Comparison of ENCODE assay signal across 10 mouse cellular contexts in the genomic region with DNA sequence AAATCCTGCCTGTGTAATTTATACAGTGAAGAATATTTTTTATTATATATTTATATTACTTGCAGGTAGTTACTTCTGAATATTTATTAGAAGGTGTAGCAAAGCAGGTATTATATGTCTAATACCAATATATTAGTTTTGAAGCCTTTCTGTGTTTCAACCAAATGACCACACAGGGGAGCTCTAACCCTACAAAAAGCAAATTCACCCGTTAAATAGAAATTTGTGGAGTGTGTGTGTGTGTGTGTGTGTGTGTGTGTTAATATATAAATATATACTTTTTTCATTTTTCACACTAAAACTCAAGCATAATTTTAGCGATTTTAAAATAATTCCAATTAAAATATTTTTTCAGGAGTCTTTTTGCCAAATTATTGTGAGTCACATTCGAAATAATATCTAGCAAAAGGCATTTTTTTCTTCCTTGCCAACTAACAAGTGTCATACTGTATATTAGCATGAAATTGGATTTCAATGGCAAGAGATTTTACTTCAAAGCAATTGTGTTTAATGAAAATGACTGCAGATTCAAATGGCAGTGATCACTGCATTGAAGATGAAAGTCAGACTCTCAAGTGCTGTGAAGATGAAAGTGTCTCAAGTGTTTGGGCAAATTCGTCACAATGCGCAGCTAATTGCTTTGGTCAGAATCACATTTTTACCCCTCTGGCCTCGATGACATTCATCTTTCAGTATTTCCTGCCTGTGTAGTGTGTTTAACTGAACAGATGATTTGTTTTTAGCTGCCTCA.
DNase-seq lines count a peak whose midpoint lies in the region; ATAC-seq and TF ChIP-seq lines count a peak whose summit lies in the region.
"Had no signal": no experiment of that assay in that cellular context is flagged by ENCODE, and none has a peak within 500 bp of the region (broad histone marks: within the 10 kb centered on the region; RNA-seq: fewer than 3 reads in every experiment).

No protein-coding gene starts in this region.

- WGBS in midbrain, embryonic 12.5 days = 52% methylated on average over 6 of the region's 6 CpGs

- ATAC-seq in midbrain, embryonic 12.5 days (ENCODE audit: low FRiP score, low read depth) = peak; percentile 79
- ATAC-seq in cerebellum, adult (ENCODE audit: insufficient number of reproducible peaks, low FRiP score, low TSS enrichment) = no peak

- no peak overlapping the region for H3K4me2 ChIP-seq in midbrain, embryonic 12.5 days (replicated peaks)
- H3K4me2 ChIP-seq: liver, embryonic 13.5 days had no signal

- in situ Hi-C loops in ES-E14 (cut with MboI; ENCODE audit: low sequenced_read_pairs in 2 of 2, unreplicated experiment in 2 of 2) = no loop called here

- H3K4me1 ChIP-seq in ES-E14 (ENCODE audit: control insufficient read depth in 2 of 2, insufficient read depth in 2 of 2, low read length in 2 of 2, poor library complexity in 1 of 2) = no peaks in the 10 kb centered on the region
- H3K4me1 ChIP-seq in midbrain, embryonic 12.5 days = no peaks in the 10 kb centered on the region
- H3K4me1 ChIP-seq: hindbrain, embryonic 10.5 days; liver, embryonic 13.5 days had no signal

- no peaks in the 10 kb centered on the region for H3K36me3 ChIP-seq in ES-E14 (ENCODE audit: control insufficient read depth, insufficient read depth, low read length, poor library complexity, severe bottlenecking)
- no peaks in the 10 kb centered on the region for H3K36me3 ChIP-seq in midbrain, embryonic 12.5 days
- H3K36me3 ChIP-seq: hindbrain, embryonic 10.5 days; liver, embryonic 13.5 days had no signal

- no peak overlapping the region for H3K27ac ChIP-seq in ES-E14 (ENCODE audit: insufficient read depth, low read depth, low read length, poor library complexity, severe bottlenecking)
- H3K27ac ChIP-seq in midbrain, embryonic 12.5 days (replicated peaks) = no peak overlapping the region
- H3K27ac ChIP-seq: hindbrain, embryonic 10.5 days; liver, embryonic 13.5 days had no signal

- no peak overlapping the region for H3K4me3 ChIP-seq in ES-E14 (ENCODE audit: insufficient read depth in 1 of 2, low read depth in 1 of 2, low read length in 2 of 2, poor library complexity in 1 of 2, severe bottlenecking in 1 of 2)
- H3K4me3 ChIP-seq in midbrain, embryonic 12.5 days = no peak overlapping the region
- H3K4me3 ChIP-seq: hindbrain, embryonic 10.5 days; liver, embryonic 13.5 days had no signal

- no peaks in the 10 kb centered on the region for H3K9me3 ChIP-seq in ES-E14 (ENCODE audit: control insufficient read depth, insufficient read depth, low read depth, low read length)
- no peaks in the 10 kb centered on the region for H3K9me3 ChIP-seq in midbrain, embryonic 12.5 days
- H3K9me3 ChIP-seq: hindbrain, embryonic 10.5 days had no signal

- H3K9ac ChIP-seq in ES-E14 (ENCODE audit: insufficient read depth, low read depth, low read length, poor library complexity, severe bottlenecking) = no peak overlapping the region
- no peak overlapping the region for H3K9ac ChIP-seq in midbrain, embryonic 12.5 days (replicated peaks)
- H3K9ac ChIP-seq: liver, embryonic 13.5 days had no signal

- H3K27me3 ChIP-seq in midbrain, embryonic 12.5 days = no peaks in the 10 kb centered on the region
- H3K27me3 ChIP-seq: liver, embryonic 13.5 days had no signal

- peak; percentile 8 for DNase-seq in layer of hippocampus, adult 11-12 months (ENCODE audit: low spot score)
- DNase-seq in layer of hippocampus, postnatal 36 days = no peak
- DNase-seq in ES-E14 (ENCODE audit: low read depth, low spot score) (no peak), adipocyte (ENCODE audit: low spot score) (peak; percentile 34)
- DNase-seq in urinary bladder, adult 2 months (ENCODE audit: low spot score) = no peak
- DNase-seq: adrenal gland, adult 8-10 months; liver, embryonic 13.5 days had no signal

TF ChIP-seq in ES-E14, 5 proteins besides CTCF, POLR2A, EP300 and RAD21:
- no peak for TF ChIP-seq ZNF384 (IDR thresholded peaks at IDR 0.05; ENCODE audit: low read depth, low read length)
- TF ChIP-seq CHD2 (IDR thresholded peaks at IDR 0.05; ENCODE audit: low read depth, low read length) = no peak
- TF ChIP-seq ZC3H11A (IDR thresholded peaks at IDR 0.05; ENCODE audit: borderline replicate concordance, low read depth, low read length) = peak; percentile 34; the same call in 1 of the 2 replicates

Comparison
In these comparisons a context has a peak if more than half of its experiments do, and no peak if none do; other contexts are left out.
1. DNase-seq: peak in layer of hippocampus, adult 11-12 months (single experiment) and adipocyte (single experiment); none in layer of hippocampus, postnatal 36 days (0 of 2), ES-E14 (single experiment) and urinary bladder, adult 2 months (single experiment).